In the genomic region with DNA sequence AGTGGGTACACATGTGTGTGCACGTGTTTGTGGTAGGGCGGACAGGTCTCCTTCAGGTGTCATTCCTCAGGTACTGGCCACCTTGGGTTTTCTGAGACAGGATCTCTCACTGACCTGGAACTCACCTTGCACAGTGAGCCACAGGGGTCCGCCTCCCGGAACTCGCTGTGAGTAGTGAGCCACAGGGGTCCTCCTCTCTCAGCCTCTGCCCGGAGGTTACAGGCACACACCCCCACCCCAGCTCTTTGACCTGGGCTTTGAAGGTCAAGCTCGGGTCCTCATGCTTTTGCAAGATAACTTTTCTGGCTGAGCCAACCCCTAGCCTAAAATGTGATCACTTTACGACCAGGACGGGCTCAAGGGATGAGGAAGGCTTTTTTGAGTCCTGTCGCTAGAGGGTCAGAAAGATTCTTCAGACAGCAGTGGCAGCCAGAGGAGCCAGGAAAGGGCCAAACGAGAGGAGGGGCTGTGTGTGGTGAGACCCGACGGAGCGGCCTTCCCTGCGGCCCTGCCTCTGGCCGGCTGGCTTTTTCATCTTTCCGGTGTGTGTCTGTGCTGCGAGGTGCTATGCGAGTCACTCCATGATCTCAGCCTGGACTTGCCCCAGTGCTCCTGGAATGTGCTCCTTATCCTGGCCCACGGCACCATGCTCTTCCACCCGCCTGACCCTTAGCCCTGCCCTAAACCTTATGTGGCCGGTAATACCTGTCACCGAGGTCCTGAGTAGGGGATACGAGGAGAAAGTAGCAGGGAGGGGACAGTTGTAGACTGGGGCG, we compare ENCODE assay signal across 9 mouse cellular contexts. TPM values are rescaled to one million over a fixed set of nuclear protein-coding genes. Genes with fewer than 3 reads are reported as not detected.
A peak's percentile ranks its signal among the peaks of the same experiment; 100 is the strongest.
DNase-seq lines count a peak whose midpoint lies in the region; ATAC-seq and TF ChIP-seq lines count a peak whose summit lies in the region.
"Had no signal": no experiment of that assay in that cellular context is flagged by ENCODE, and none has a peak within 500 bp of the region (broad histone marks: within the 10 kb centered on the region; RNA-seq: fewer than 3 reads in every experiment).

No protein-coding gene starts in this region.

- no peaks in the 10 kb centered on the region for H3K9me3 ChIP-seq in heart, postnatal 0 days (replicated peaks; ENCODE audit: control insufficient read depth, low read length)
- H3K9me3 ChIP-seq in kidney, embryonic 14.5 days (ENCODE audit: control insufficient read depth, low read length), result no peaks in the 10 kb centered on the region
- no peaks in the 10 kb centered on the region for H3K9me3 ChIP-seq in liver, embryonic 16.5 days (replicated peaks; ENCODE audit: control insufficient read depth, low read length)

- H3K9ac ChIP-seq in heart, postnatal 0 days (replicated peaks; ENCODE audit: low read depth, low read length), result no peak overlapping the region
- H3K9ac ChIP-seq in kidney, embryonic 14.5 days (ENCODE audit: low read depth, low read length), result no peak overlapping the region; the same call in 1 of the 2 replicates
- peak overlapping the region; percentile 25; the same call in 1 of the 2 replicates for H3K9ac ChIP-seq in liver, embryonic 16.5 days (ENCODE audit: low read depth, low read length)

- no peak overlapping the region for H3K27ac ChIP-seq in heart, postnatal 0 days (ENCODE audit: low read depth)
- peak overlapping the region; percentile 90; the same call in 1 of the 2 replicates for H3K27ac ChIP-seq in kidney, embryonic 14.5 days (ENCODE audit: low read depth, low read length)
- H3K27ac ChIP-seq in liver, embryonic 16.5 days (ENCODE audit: low read length), result peak overlapping the region; percentile 86

- peak; percentile 3; the same call in 1 of the 2 replicates for ATAC-seq in heart, postnatal 0 days (ENCODE audit: insufficient read depth, low read depth)
- ATAC-seq in kidney, embryonic 14.5 days (ENCODE audit: low FRiP score, low TSS enrichment), result peak; percentile 17; the same call in 1 of the 2 replicates
- no peak for ATAC-seq in liver, embryonic 16.5 days (ENCODE audit: low read depth)
- no peak for ATAC-seq in megakaryocyte progenitor cell, adult 5-6 weeks (replicated peaks; ENCODE audit: poor library complexity)
- ATAC-seq: hindbrain, embryonic 16.5 days had no signal

- H3K4me1 ChIP-seq in heart, postnatal 0 days (ENCODE audit: control insufficient read depth, insufficient read depth), result peaks cover 44% of the 10 kb centered on the region
- H3K4me1 ChIP-seq in kidney, embryonic 14.5 days (ENCODE audit: control insufficient read depth, insufficient read depth, low read length), result peaks cover 66% of the 10 kb centered on the region
- H3K4me1 ChIP-seq in liver, embryonic 16.5 days (ENCODE audit: control insufficient read depth, low read depth, low read length), result peaks cover 42% of the 10 kb centered on the region

- no peaks in the 10 kb centered on the region for H3K27me3 ChIP-seq in heart, postnatal 0 days (ENCODE audit: control insufficient read depth, insufficient read depth, low read length)
- no peaks in the 10 kb centered on the region for H3K27me3 ChIP-seq in kidney, embryonic 14.5 days (ENCODE audit: control insufficient read depth, insufficient read depth, low read length)
- H3K27me3 ChIP-seq in liver, embryonic 16.5 days (ENCODE audit: control insufficient read depth, insufficient read depth, low read depth, low read length), result no peaks in the 10 kb centered on the region

- no peak overlapping the region for H3K4me2 ChIP-seq in heart, postnatal 0 days (ENCODE audit: low read depth, low read length)
- H3K4me2 ChIP-seq in kidney, embryonic 14.5 days (replicated peaks; ENCODE audit: low read depth, low read length), result peak overlapping the region; percentile 10; the same call in 1 of the 2 replicates
- peak overlapping the region; percentile 45 for H3K4me2 ChIP-seq in liver, embryonic 16.5 days (ENCODE audit: low read depth, low read length)

- no peak overlapping the region for H3K4me3 ChIP-seq in heart, postnatal 0 days (ENCODE audit: low read depth, low read length)
- H3K4me3 ChIP-seq in kidney, embryonic 14.5 days (ENCODE audit: low read length), result no peak overlapping the region
- H3K4me3 ChIP-seq in liver, embryonic 16.5 days (ENCODE audit: low read depth, low read length), result peak overlapping the region; percentile 12; the same call in 1 of the 2 replicates

- H3K36me3 ChIP-seq in heart, postnatal 0 days (replicated peaks; ENCODE audit: control insufficient read depth, insufficient read depth, low read length), result no peaks in the 10 kb centered on the region
- no peaks in the 10 kb centered on the region for H3K36me3 ChIP-seq in kidney, embryonic 14.5 days (ENCODE audit: control insufficient read depth, insufficient read depth, low read length)
- H3K36me3 ChIP-seq in liver, embryonic 16.5 days (ENCODE audit: control insufficient read depth, insufficient read depth), result no peaks in the 10 kb centered on the region

- DNase-seq in heart, postnatal 0 days (ENCODE audit: low spot score), result no peak
- DNase-seq in heart, adult 8-10 months (ENCODE audit: low spot score), result no peak
- DNase-seq in ZHBTc4 (ENCODE audit: low read depth, low spot score), result peak; percentile 94
- DNase-seq in thymus, postnatal 25 days, result no peak
- DNase-seq: right cerebral cortex, postnatal 14 days had no signal

- TF ChIP-seq EP300 in heart, postnatal 0 days (IDR thresholded peaks at IDR 0.05; ENCODE audit: low read depth), result no peak

- 37% methylated on average over 25 of the region's 25 CpGs for WGBS in heart, postnatal 0 days
- WGBS in kidney, embryonic 14.5 days, result 19% methylated on average over 25 of the region's 25 CpGs
- WGBS in liver, embryonic 16.5 days (ENCODE audit: insufficient replicate concordance), result 46% methylated on average over 25 of the region's 25 CpGs

- TF ChIP-seq CTCF in heart, postnatal 0 days (IDR thresholded peaks at IDR 0.05; ENCODE audit: low read depth), result no peak

RNA-seq across cellular contexts. Expression of a gene that starts 6.9 kb away (rescaled TPM):
- total RNA-seq in heart, postnatal 0 days (2014; rRNA removed; ENCODE audit: low replicate concordance), result 49.8 and 85.5 TPM in 2 replicates
- polyA plus RNA-seq in heart, postnatal 0 days (2015; fragmentation: Nextera tagmentation; extraction: Ambion mirVana), result 12.7 and 14.1 TPM in 2 replicates
- total RNA-seq in heart, adult 8-10 months (2022), result 10 to 100 TPM; 15.7 to 31.8 (median 20.3) TPM
- 24.3 and 28.7 TPM in 2 replicates for polyA plus RNA-seq in kidney, embryonic 14.5 days (2014; fragmentation: Nextera tagmentation; extraction: Ambion mirVana)
- 14.4 and 15.6 TPM in 2 replicates for polyA plus RNA-seq in liver, embryonic 16.5 days (2015; fragmentation: Nextera tagmentation; extraction: Ambion mirVana)
- total RNA-seq in megakaryocyte progenitor cell, adult 5-6 weeks (2015), result 3.3 and 4.1 TPM in 2 replicates
- 3.0 and 4.8 TPM in 2 replicates for total RNA-seq in megakaryocyte progenitor cell, adult 5-6 weeks (2017)

RNA-seq across cellular contexts. Expression of a gene that starts 16.2 kb away (rescaled TPM):
- 35.5 and 58.5 TPM in 2 replicates for total RNA-seq in heart, postnatal 0 days (2014; rRNA removed; ENCODE audit: low replicate concordance)
- polyA plus RNA-seq in heart, postnatal 0 days (2015; fragmentation: Nextera tagmentation; extraction: Ambion mirVana), result 14.8 and 17.7 TPM in 2 replicates
- 1 to 10 TPM; 6.9 to 8.8 (median 7.5) TPM for total RNA-seq in heart, adult 8-10 months (2022)
- 26.2 and 34.9 TPM in 2 replicates for polyA plus RNA-seq in kidney, embryonic 14.5 days (2014; fragmentation: Nextera tagmentation; extraction: Ambion mirVana)
- polyA plus RNA-seq in liver, embryonic 16.5 days (2015; fragmentation: Nextera tagmentation; extraction: Ambion mirVana), result 10.2 and 12.4 TPM in 2 replicates
- 4.0 and 9.0 TPM in 2 replicates for total RNA-seq in megakaryocyte progenitor cell, adult 5-6 weeks (2015)
- total RNA-seq in megakaryocyte progenitor cell, adult 5-6 weeks (2017), result 10.9 and 15.0 TPM in 2 replicates

RNA-seq across cellular contexts. Expression of a gene that starts 17.3 kb away (rescaled TPM):
- total RNA-seq in heart, postnatal 0 days (2014; rRNA removed; ENCODE audit: low replicate concordance), result 62.1 and 107 TPM in 2 replicates
- polyA plus RNA-seq in heart, postnatal 0 days (2015; fragmentation: Nextera tagmentation; extraction: Ambion mirVana), result 12.6 and 14.2 TPM in 2 replicates
- total RNA-seq in heart, adult 8-10 months (2022), result 10 to 100 TPM; 40.3 to 48.2 (median 44.7) TPM
- 14.2 and 17.5 TPM in 2 replicates for polyA plus RNA-seq in kidney, embryonic 14.5 days (2014; fragmentation: Nextera tagmentation; extraction: Ambion mirVana)
- polyA plus RNA-seq in liver, embryonic 16.5 days (2015; fragmentation: Nextera tagmentation; extraction: Ambion mirVana), result 5.1 and 6.1 TPM in 2 replicates
- 2.7 and 4.3 TPM in 2 replicates for total RNA-seq in megakaryocyte progenitor cell, adult 5-6 weeks (2015)
- total RNA-seq in megakaryocyte progenitor cell, adult 5-6 weeks (2017), result 1.5 and 3.5 TPM in 2 replicates

RNA-seq across cellular contexts. Expression of a gene that starts 27.5 kb away (rescaled TPM):
- total RNA-seq in heart, postnatal 0 days (2014; rRNA removed; ENCODE audit: low replicate concordance), result not detected in 2 replicates
- 0.04 and 0.11 TPM in 2 replicates for polyA plus RNA-seq in heart, postnatal 0 days (2015; fragmentation: Nextera tagmentation; extraction: Ambion mirVana)
- under 1 TPM in 1 of 4 experiments, not detected in 3; 0.06 TPM for total RNA-seq in heart, adult 8-10 months (2022)
- polyA plus RNA-seq in kidney, embryonic 14.5 days (2014; fragmentation: Nextera tagmentation; extraction: Ambion mirVana), result 2.8 and 5.5 TPM in 2 replicates
- polyA plus RNA-seq in liver, embryonic 16.5 days (2015; fragmentation: Nextera tagmentation; extraction: Ambion mirVana), result 0.34 and 1.5 TPM in 2 replicates
- total RNA-seq in megakaryocyte progenitor cell, adult 5-6 weeks (2015), result 2.6 and 5.5 TPM in 2 replicates
- 1.6 and 5.1 TPM in 2 replicates for total RNA-seq in megakaryocyte progenitor cell, adult 5-6 weeks (2017)

Comparison
In these comparisons a context has a peak if more than half of its experiments do, and no peak if none do; other contexts are left out.
1. ATAC-seq: peak in heart, postnatal 0 days (single experiment) and kidney, embryonic 14.5 days (single experiment); none in liver, embryonic 16.5 days (single experiment) and megakaryocyte progenitor cell, adult 5-6 weeks (single experiment).
2. RNA of a gene that starts 17.3 kb away (total RNA-seq): 62.1 to 107 TPM in heart, postnatal 0 days and 40.3 to 48.2 TPM in heart, adult 8-10 months; 1.5 to 4.3 TPM in megakaryocyte progenitor cell, adult 5-6 weeks; every median in the first group is over 4 times any median in the second.